Mouse (Mus musculus): ENCODE measurements at regions not wholly inside any gene's neighbourhood (a gene's known extent, or its start where the extent isn't known, plus 50 kb on each side); places are given as distances from the start of the nearest gene placed in this dataset.

- Histone ChIP-seq H3K4me1 (replicated peaks) (no peaks in the 10 kb centered on the region), H3K27ac (no peak overlapping the region), H3K27me3 (no peaks in the 10 kb centered on the region), H3K4me3 (replicated peaks) (no peak overlapping the region), H3K4me2 (replicated peaks) (no peak overlapping the region), H3K9me3 (no peaks in the 10 kb centered on the region), H3K9ac (replicated peaks) (no peak overlapping the region), H3K36me3 (no peaks in the 10 kb centered on the region)
- ATAC-seq, result no peak
- WGBS, result 68% methylated on average over 3 of the region's 3 CpGs
Observed at GRCm38 (mm10) chr13:115308586-115308985, 206.8 kb upstream of the Itga1 start.

- Histone ChIP-seq H3K27ac (no peak overlapping the region), H3K9ac (replicated peaks) (no peak overlapping the region), H3K36me3 (no peaks in the 10 kb centered on the region), H3K9me3 (no peaks in the 10 kb centered on the region), H3K27me3 (no peaks in the 10 kb centered on the region; the same call in 1 of the 2 replicates), H3K4me3 (replicated peaks) (no peak overlapping the region), H3K4me1 (replicated peaks) (no peaks in the 10 kb centered on the region), H3K4me2 (replicated peaks) (no peak overlapping the region)
- 33% methylated on average over 3 of the region's 3 CpGs for WGBS
- peak; percentile 60; the same call in 1 of the 2 replicates for ATAC-seq
Observed at GRCm38 (mm10) chr13:115287371-115287770, 185.6 kb upstream of the Itga1 start.

GRCm38 (mm10) chr13:115266164-115266563, 164.4 kb upstream of the Itga1 start:
- Histone ChIP-seq H3K27ac (no peak overlapping the region), H3K27me3 (no peaks in the 10 kb centered on the region), H3K9me3 (no peaks in the 10 kb centered on the region), H3K9ac (replicated peaks) (no peak overlapping the region), H3K4me1 (replicated peaks) (peaks cover 7% of the 10 kb centered on the region; the same call in 1 of the 2 replicates), H3K4me3 (replicated peaks) (no peak overlapping the region), H3K4me2 (replicated peaks) (no peak overlapping the region; the same call in 1 of the 2 replicates), H3K36me3 (no peaks in the 10 kb centered on the region)
- 71% methylated on average over 6 of the region's 6 CpGs for WGBS
- ATAC-seq, result peak; percentile 60; the same call in 1 of the 2 replicates

GRCm38 (mm10) chr13:115257345-115257744, 155.6 kb upstream of the Itga1 start:
- no peak overlapping the region for H3K4me2 ChIP-seq (replicated peaks)
- H3K4me1 ChIP-seq (replicated peaks), result peaks cover 6% of the 10 kb centered on the region; the same call in 1 of the 2 replicates
- 45% methylated on average over 2 of the region's 2 CpGs for WGBS
- H3K9me3 ChIP-seq, result no peaks in the 10 kb centered on the region
- no peak overlapping the region for H3K9ac ChIP-seq (replicated peaks)
- H3K27me3 ChIP-seq, result no peaks in the 10 kb centered on the region
- H3K36me3 ChIP-seq, result no peaks in the 10 kb centered on the region
- no peak overlapping the region for H3K4me3 ChIP-seq (replicated peaks)
- no peak overlapping the region for H3K27ac ChIP-seq
- peak; percentile 56 for ATAC-seq

- H3K4me3 ChIP-seq (replicated peaks), result no peak overlapping the region
- 59% methylated on average over 3 of the region's 3 CpGs for WGBS
- H3K27me3 ChIP-seq, result no peaks in the 10 kb centered on the region
- H3K36me3 ChIP-seq, result no peaks in the 10 kb centered on the region
- peaks cover 6% of the 10 kb centered on the region; the same call in 1 of the 2 replicates for H3K4me1 ChIP-seq (replicated peaks)
- H3K9me3 ChIP-seq, result no peaks in the 10 kb centered on the region
- no peak overlapping the region for H3K27ac ChIP-seq
- ATAC-seq, result no peak
- no peak overlapping the region for H3K4me2 ChIP-seq (replicated peaks)
- no peak overlapping the region for H3K9ac ChIP-seq (replicated peaks)
Observed at GRCm38 (mm10) chr13:115252541-115252940, 150.8 kb upstream of the Itga1 start.

GRCm38 (mm10) chr13:115231981-115232380, 130.2 kb upstream of the Itga1 start:
- Histone ChIP-seq H3K27ac (no peak overlapping the region), H3K4me2 (replicated peaks) (no peak overlapping the region), H3K9ac (replicated peaks) (no peak overlapping the region), H3K27me3 (0 out of 2 replicates have a peak, but pooled peaks cover 3% of the 10 kb centered on the region), H3K4me1 (replicated peaks) (peaks cover 1% of the 10 kb centered on the region; the same call in 1 of the 2 replicates), H3K9me3 (no peaks in the 10 kb centered on the region), H3K36me3 (no peaks in the 10 kb centered on the region), H3K4me3 (replicated peaks) (no peak overlapping the region)
- WGBS, result 95% methylated on average over 4 of the region's 4 CpGs
- ATAC-seq, result no peak

- Histone ChIP-seq H3K9me3 (no peaks in the 10 kb centered on the region), H3K36me3 (no peaks in the 10 kb centered on the region), H3K4me1 (replicated peaks) (peaks cover 4% of the 10 kb centered on the region; the same call in 1 of the 2 replicates), H3K27me3 (0 out of 2 replicates have a peak, but pooled peaks cover 3% of the 10 kb centered on the region), H3K9ac (replicated peaks) (no peak overlapping the region), H3K4me2 (replicated peaks) (no peak overlapping the region), H3K27ac (no peak overlapping the region), H3K4me3 (replicated peaks) (no peak overlapping the region)
- peak; percentile 74; the same call in 1 of the 2 replicates for ATAC-seq
- WGBS, result 28% methylated on average over 13 of the region's 13 CpGs
Observed at GRCm38 (mm10) chr13:115230494-115230893, 128.7 kb upstream of the Itga1 start.

- no peaks in the 10 kb centered on the region for H3K9me3 ChIP-seq
- no peak overlapping the region for H3K27ac ChIP-seq
- no peak overlapping the region for H3K4me2 ChIP-seq (replicated peaks)
- H3K27me3 ChIP-seq, result 0 out of 2 replicates have a peak, but pooled peaks cover 3% of the 10 kb centered on the region
- peaks cover 4% of the 10 kb centered on the region; the same call in 1 of the 2 replicates for H3K4me1 ChIP-seq (replicated peaks)
- WGBS, result 41% methylated on average over 6 of the region's 6 CpGs
- no peak overlapping the region for H3K4me3 ChIP-seq (replicated peaks)
- H3K9ac ChIP-seq (replicated peaks), result no peak overlapping the region
- no peak for ATAC-seq
- no peaks in the 10 kb centered on the region for H3K36me3 ChIP-seq
Observed at GRCm38 (mm10) chr13:115226824-115227223, 125.1 kb upstream of the Itga1 start.

DNA sequence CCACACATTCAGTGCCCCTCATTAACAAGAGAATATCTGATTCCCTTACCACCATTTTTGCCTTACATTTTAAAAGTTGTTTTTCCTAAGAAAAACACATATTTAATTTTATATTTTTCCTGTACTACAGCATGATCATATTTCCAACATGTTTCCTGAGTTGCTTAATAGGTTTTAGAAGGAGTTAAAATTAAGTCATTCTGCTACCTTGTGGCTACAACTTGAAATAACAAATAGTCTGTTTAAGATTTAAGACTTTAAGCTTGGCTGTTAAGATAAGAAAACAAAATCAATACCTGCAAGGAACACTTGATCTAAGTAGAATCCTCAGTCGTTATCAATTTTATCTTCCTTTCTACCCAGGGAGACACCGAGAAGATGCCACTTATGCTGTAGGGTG, 117.9 kb upstream of the Itga1 start:
- no peak for ATAC-seq
- H3K27ac ChIP-seq, result no peak overlapping the region
- no peaks in the 10 kb centered on the region for H3K36me3 ChIP-seq
- H3K4me2 ChIP-seq (replicated peaks), result no peak overlapping the region
- WGBS, result 66% methylated on average over 2 of the region's 2 CpGs
- H3K9me3 ChIP-seq, result no peaks in the 10 kb centered on the region
- H3K4me1 ChIP-seq (replicated peaks), result no peaks in the 10 kb centered on the region
- H3K4me3 ChIP-seq (replicated peaks), result no peak overlapping the region
- no peak overlapping the region for H3K9ac ChIP-seq (replicated peaks)
- no peaks in the 10 kb centered on the region for H3K27me3 ChIP-seq

DNA sequence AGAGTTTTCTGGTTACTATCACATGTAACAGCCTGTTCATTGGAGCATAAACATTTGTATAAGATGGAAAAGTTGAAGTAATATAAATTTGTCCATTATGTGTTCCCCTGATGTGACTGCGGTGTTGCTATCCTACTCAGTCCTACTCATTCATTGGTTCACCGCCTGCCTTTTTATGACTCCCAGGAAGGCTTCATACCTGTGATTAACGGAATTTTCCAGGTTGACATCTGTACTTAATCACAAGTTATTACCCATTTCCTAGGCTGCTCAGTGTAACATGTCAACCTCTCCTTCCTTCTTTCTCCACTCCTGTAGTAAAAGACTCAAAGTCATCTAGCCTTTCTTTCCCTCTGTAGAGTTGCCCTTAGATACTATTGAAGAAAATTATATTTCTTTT, 109.5 kb upstream of the Itga1 start:
- no peak overlapping the region for H3K9ac ChIP-seq (replicated peaks)
- WGBS, result 85% methylated on average over 3 of the region's 3 CpGs
- no peak for ATAC-seq
- no peaks in the 10 kb centered on the region for H3K27me3 ChIP-seq
- no peak overlapping the region for H3K4me3 ChIP-seq (replicated peaks)
- no peaks in the 10 kb centered on the region for H3K36me3 ChIP-seq
- H3K9me3 ChIP-seq, result no peaks in the 10 kb centered on the region
- 0 out of 2 replicates have a peak, but pooled peaks cover 3% of the 10 kb centered on the region for H3K4me1 ChIP-seq (replicated peaks)
- H3K27ac ChIP-seq, result no peak overlapping the region
- no peak overlapping the region for H3K4me2 ChIP-seq (replicated peaks)

DNA sequence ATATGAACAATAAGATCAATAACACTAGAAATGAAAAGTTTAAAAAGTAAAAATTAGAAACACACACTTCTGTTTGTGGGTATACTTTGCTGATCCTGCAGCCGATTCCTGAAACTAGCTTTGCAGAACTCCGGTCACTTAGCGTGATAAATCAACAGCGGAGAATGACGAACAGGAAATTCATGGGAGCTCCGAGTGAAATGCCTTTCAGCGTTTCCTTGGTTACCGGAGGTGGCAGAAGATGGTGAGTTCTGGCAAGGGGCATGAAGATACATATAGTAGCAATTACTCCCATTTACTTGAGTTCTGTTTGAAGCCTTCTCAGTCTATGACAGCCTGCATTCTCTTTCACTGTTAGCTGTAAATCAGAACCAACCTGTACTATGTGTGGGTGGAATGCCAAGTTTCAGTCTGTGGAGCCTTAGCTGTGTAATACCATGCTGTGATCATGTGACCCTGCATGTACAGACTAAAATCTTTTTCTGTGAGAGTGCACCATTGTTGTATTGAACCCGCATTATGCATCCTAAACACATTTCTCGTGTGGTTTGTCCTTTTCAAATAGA, 109.0 kb upstream of the Itga1 start:
- WGBS, result 75% methylated on average over 10 of the region's 10 CpGs
- ATAC-seq, result no peak
- Histone ChIP-seq H3K27me3 (no peaks in the 10 kb centered on the region), H3K4me3 (replicated peaks) (no peak overlapping the region), H3K9ac (replicated peaks) (no peak overlapping the region), H3K27ac (no peak overlapping the region), H3K9me3 (no peaks in the 10 kb centered on the region), H3K4me2 (replicated peaks) (no peak overlapping the region), H3K36me3 (no peaks in the 10 kb centered on the region), H3K4me1 (replicated peaks) (0 out of 2 replicates have a peak, but pooled peaks cover 3% of the 10 kb centered on the region)

DNA sequence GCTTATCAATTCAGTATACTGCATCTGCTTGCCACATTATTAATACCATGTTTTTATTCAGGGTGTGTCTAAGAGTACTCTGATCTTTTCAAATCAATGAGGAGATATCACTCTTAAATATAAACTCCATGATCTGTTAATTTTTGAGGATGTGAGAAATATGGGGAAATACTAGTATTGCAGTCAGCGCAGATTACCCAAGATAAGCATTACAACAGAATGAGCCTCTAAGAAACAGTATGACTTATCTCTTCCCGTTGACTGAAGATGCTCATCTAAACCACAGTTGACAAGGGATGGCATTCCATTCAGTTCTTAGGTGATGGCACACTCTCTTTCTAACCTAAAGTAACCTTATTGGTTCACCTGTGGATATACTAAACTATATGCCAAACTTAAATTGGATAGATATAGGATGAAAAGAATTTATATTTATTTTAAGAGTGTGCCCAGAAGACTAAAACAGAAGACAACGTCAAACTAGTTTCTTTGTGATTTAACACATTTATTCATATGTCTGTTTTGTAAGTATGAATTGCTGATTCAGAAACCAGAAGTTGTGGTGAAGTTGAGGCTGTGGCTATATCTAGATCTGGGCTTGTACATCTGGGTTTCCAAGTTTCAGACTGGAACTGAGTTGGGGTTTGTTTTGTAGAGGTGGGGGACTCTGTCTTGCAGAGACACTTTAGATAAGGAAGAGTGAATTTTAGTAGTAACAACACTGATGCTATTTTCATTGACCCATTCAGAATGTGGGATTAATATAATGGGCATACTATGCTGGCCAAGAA, 107.8 kb upstream of the Itga1 start:
- ATAC-seq, result no peak

More for the DNA sequence above, 107.8 kb upstream of the Itga1 start:
- H3K4me3 ChIP-seq (replicated peaks), result no peak overlapping the region
- no peaks in the 10 kb centered on the region for H3K27me3 ChIP-seq
- no peak overlapping the region for H3K4me2 ChIP-seq (replicated peaks)
- 95% methylated on average over 3 of the region's 3 CpGs for WGBS
- H3K4me1 ChIP-seq (replicated peaks), result 0 out of 2 replicates have a peak, but pooled peaks cover 3% of the 10 kb centered on the region
- no peak overlapping the region for H3K9ac ChIP-seq (replicated peaks)
- H3K36me3 ChIP-seq, result no peaks in the 10 kb centered on the region
- no peaks in the 10 kb centered on the region for H3K9me3 ChIP-seq
- H3K27ac ChIP-seq, result no peak overlapping the region
